Mouse (Mus musculus): Measurements from ENCODE around the gene Tacc2. TPM values are rescaled to one million over a fixed set of nuclear protein-coding genes. Genes with fewer than 3 reads are reported as not detected.
"Not testable (repeated sequence)": the region's sequence is repeated elsewhere in the genome, so short reads cannot be mapped to it uniquely, and the experiment has no call there.

The Tacc2 gene
- 44.8 and 50.8 TPM in 2 replicates for polyA plus RNA-seq (2016; fragmentation: Nextera tagmentation; extraction: Ambion mirVana)

- no peak for DNase-seq (ENCODE audit: low spot score)
- WGBS: 19% methylated on average over 15 of the region's 15 CpGs
- peak within 1 kb of the TSS; percentile 56 for H3K4me3 ChIP-seq
- H3K36me3 ChIP-seq: no peaks in the 10 kb centered on the region
- no peaks in the 10 kb centered on the region for H3K27me3 ChIP-seq (ENCODE audit: insufficient read depth, poor library complexity, severe bottlenecking)
- H3K9me3 ChIP-seq: no peaks in the 10 kb centered on the region
- peaks cover 15% of the 10 kb centered on the region for H3K4me1 ChIP-seq
- peak within 1 kb of the TSS; percentile 69 for H3K27ac ChIP-seq
Observed at GRCm38 (mm10) chr7:130577388-130578003, at the start of gene Tacc2. Gene Tacc2, plus strand, starts transcription at chr7:130577438.

- H3K4me1 ChIP-seq; H3K27ac ChIP-seq; DNase-seq (ENCODE audit: low spot score); H3K9me3 ChIP-seq; H3K27me3 ChIP-seq (ENCODE audit: insufficient read depth, poor library complexity, severe bottlenecking); H3K4me3 ChIP-seq: not testable (repeated sequence)
- peaks cover 54% of the 10 kb centered on the region for H3K36me3 ChIP-seq
- WGBS: 94% methylated on average over 15 of the region's 15 CpGs
Observed at GRCm38 (mm10) chr7:130531138-130531537, 46.1 kb upstream of the Tacc2 start.

- H3K4me1 ChIP-seq: no peaks in the 10 kb centered on the region
- no peak overlapping the region for H3K4me3 ChIP-seq
- H3K27ac ChIP-seq: no peak overlapping the region
- no peaks in the 10 kb centered on the region for H3K27me3 ChIP-seq (ENCODE audit: insufficient read depth, poor library complexity, severe bottlenecking)
- DNase-seq (ENCODE audit: low spot score): peak; percentile 91
- 52% methylated on average over 23 of the region's 25 CpGs for WGBS
- no peaks in the 10 kb centered on the region for H3K9me3 ChIP-seq
- H3K36me3 ChIP-seq: peaks cover 78% of the 10 kb centered on the region
Observed at GRCm38 (mm10) chr7:130533316-130534260, 43.6 kb upstream of the Tacc2 start.

GRCm38 (mm10) chr7:130535174-130535573, 42.1 kb upstream of the Tacc2 start:
- peak; percentile 16 for DNase-seq (ENCODE audit: low spot score)
- no peak overlapping the region for H3K4me3 ChIP-seq
- H3K4me1 ChIP-seq: no peaks in the 10 kb centered on the region
- no peaks in the 10 kb centered on the region for H3K9me3 ChIP-seq
- peaks cover 85% of the 10 kb centered on the region for H3K36me3 ChIP-seq
- WGBS: 89% methylated on average over 4 of the region's 4 CpGs
- no peak overlapping the region for H3K27ac ChIP-seq
- no peaks in the 10 kb centered on the region for H3K27me3 ChIP-seq (ENCODE audit: insufficient read depth, poor library complexity, severe bottlenecking)

- 90% methylated on average over 4 of the region's 4 CpGs for WGBS
- H3K4me1 ChIP-seq: no peaks in the 10 kb centered on the region
- H3K27me3 ChIP-seq (ENCODE audit: insufficient read depth, poor library complexity, severe bottlenecking): no peaks in the 10 kb centered on the region
- no peak for DNase-seq (ENCODE audit: low spot score)
- H3K4me3 ChIP-seq: no peak overlapping the region
- no peaks in the 10 kb centered on the region for H3K9me3 ChIP-seq
- no peak overlapping the region for H3K27ac ChIP-seq
- peaks cover 92% of the 10 kb centered on the region for H3K36me3 ChIP-seq
Observed at GRCm38 (mm10) chr7:130537068-130537467, 40.2 kb upstream of the Tacc2 start.

- DNase-seq (ENCODE audit: low spot score): peak; percentile 45
- 84% methylated on average over 7 of the region's 7 CpGs for WGBS
- no peak overlapping the region for H3K27ac ChIP-seq
- no peaks in the 10 kb centered on the region for H3K9me3 ChIP-seq
- H3K4me1 ChIP-seq: no peaks in the 10 kb centered on the region
- no peaks in the 10 kb centered on the region for H3K27me3 ChIP-seq (ENCODE audit: insufficient read depth, poor library complexity, severe bottlenecking)
- peaks cover 96% of the 10 kb centered on the region for H3K36me3 ChIP-seq
- no peak overlapping the region for H3K4me3 ChIP-seq
Observed at GRCm38 (mm10) chr7:130540176-130540575, 37.1 kb upstream of the Tacc2 start.

- peak; percentile 61 for DNase-seq (ENCODE audit: low spot score)
- WGBS: 95% methylated on average over 4 of the region's 4 CpGs
- H3K4me3 ChIP-seq: no peak overlapping the region
- no peaks in the 10 kb centered on the region for H3K9me3 ChIP-seq
- no peak overlapping the region for H3K27ac ChIP-seq
- peaks cover 11% of the 10 kb centered on the region for H3K4me1 ChIP-seq
- peaks cover 70% of the 10 kb centered on the region for H3K36me3 ChIP-seq
- no peaks in the 10 kb centered on the region for H3K27me3 ChIP-seq (ENCODE audit: insufficient read depth, poor library complexity, severe bottlenecking)
Observed at GRCm38 (mm10) chr7:130543181-130543580, 34.1 kb upstream of the Tacc2 start.

GRCm38 (mm10) chr7:130545401-130545800, 31.8 kb upstream of the Tacc2 start:
- peak; percentile 54 for DNase-seq (ENCODE audit: low spot score)
- Histone ChIP-seq H3K4me1 (peaks cover 11% of the 10 kb centered on the region), H3K27ac (0 out of 2 replicates have a peak overlapping the region, but pooled peaks have one; percentile 98), H3K27me3 (ENCODE audit: insufficient read depth, poor library complexity, severe bottlenecking) (no peaks in the 10 kb centered on the region), H3K36me3 (peaks cover 48% of the 10 kb centered on the region), H3K4me3 (peak overlapping the region; percentile 81; the same call in 1 of the 2 replicates), H3K9me3 (no peaks in the 10 kb centered on the region)
- 89% methylated on average over 5 of the region's 5 CpGs for WGBS

- peak overlapping the region; percentile 98 for H3K27ac ChIP-seq
- 58% methylated on average over 3 of the region's 3 CpGs for WGBS
Observed at GRCm38 (mm10) chr7:130545893-130546292, 31.3 kb upstream of the Tacc2 start.

GRCm38 (mm10) chr7:130546421-130546790, 30.8 kb upstream of the Tacc2 start:
- Histone ChIP-seq H3K4me3 (peak overlapping the region; percentile 81), H3K9me3 (no peaks in the 10 kb centered on the region), H3K27ac (peak overlapping the region; percentile 98), H3K4me1 (peaks cover 11% of the 10 kb centered on the region), H3K36me3 (peaks cover 40% of the 10 kb centered on the region), H3K27me3 (ENCODE audit: insufficient read depth, poor library complexity, severe bottlenecking) (no peaks in the 10 kb centered on the region)
- no peak for DNase-seq (ENCODE audit: low spot score)
- WGBS: 7% methylated on average over 7 of the region's 7 CpGs

More at GRCm38 (mm10) chr7:130545893-130546292, 31.3 kb upstream of the Tacc2 start:
- H3K27me3 ChIP-seq (ENCODE audit: insufficient read depth, poor library complexity, severe bottlenecking): no peaks in the 10 kb centered on the region
- no peaks in the 10 kb centered on the region for H3K9me3 ChIP-seq
- peak overlapping the region; percentile 81 for H3K4me3 ChIP-seq
- no peak for DNase-seq (ENCODE audit: low spot score)
- H3K36me3 ChIP-seq: peaks cover 45% of the 10 kb centered on the region
- H3K4me1 ChIP-seq: peaks cover 11% of the 10 kb centered on the region

- DNase-seq (ENCODE audit: low spot score): peak; percentile 96
- no peaks in the 10 kb centered on the region for H3K9me3 ChIP-seq
- peaks cover 11% of the 10 kb centered on the region for H3K4me1 ChIP-seq
- H3K27me3 ChIP-seq (ENCODE audit: insufficient read depth, poor library complexity, severe bottlenecking): no peaks in the 10 kb centered on the region
- H3K27ac ChIP-seq: peak overlapping the region; percentile 98
- under 1% methylated on average over 84 of the region's 84 CpGs for WGBS
- H3K36me3 ChIP-seq: peaks cover 35% of the 10 kb centered on the region
- peak overlapping the region; percentile 81 for H3K4me3 ChIP-seq
Observed at GRCm38 (mm10) chr7:130546791-130547484, 30.3 kb upstream of the Tacc2 start.

- H3K36me3 ChIP-seq: peaks cover 27% of the 10 kb centered on the region
Observed at GRCm38 (mm10) chr7:130547635-130548175, 29.5 kb upstream of the Tacc2 start.

More at GRCm38 (mm10) chr7:130547635-130548175, 29.5 kb upstream of the Tacc2 start:
- 78% methylated on average over 12 of the region's 12 CpGs for WGBS
- Histone ChIP-seq H3K4me3 (peak overlapping the region; percentile 81), H3K4me1 (peaks cover 14% of the 10 kb centered on the region), H3K9me3 (no peaks in the 10 kb centered on the region), H3K27ac (peak overlapping the region; percentile 98; the same call in 1 of the 2 replicates), H3K27me3 (ENCODE audit: insufficient read depth, poor library complexity, severe bottlenecking) (no peaks in the 10 kb centered on the region)
- peak; percentile 70 for DNase-seq (ENCODE audit: low spot score)

All from heart, embryonic 10.5 days (tissue).